Mouse (Mus musculus): ENCODE data around the gene Mfsd14a. TPM values are rescaled to one million over a fixed set of nuclear protein-coding genes. Genes with fewer than 3 reads are reported as not detected.

The Mfsd14a gene
- polyA plus RNA-seq (2021), result 84.1 TPM

- DNase-seq (ENCODE audit: low read depth, low spot score) (peak; percentile 81), ATAC-seq (peak; percentile 97)
- ChIA-PET POLR2A (interaction anchor here (1.9 kb wide), 1 partner anchor 49 kb away, joined by 6 read pairs; no protein-coding TSS in a partner anchor), CTCF (interaction anchor here (1.0 to 1.9 kb wide), 3 partner anchors 9 to 22 kb away, joined by 3 to 5 read pairs (median 3); no protein-coding TSS in a partner anchor)
- H3K27me3 ChIP-seq, result no peaks in the 10 kb centered on the region
- in situ Hi-C loops (cut with MboI; ENCODE audit: low pct_unique_long_range_greater_than_20kb), result no loop called here
- TF ChIP-seq CTCF (IDR thresholded peaks at IDR 0.05), result no peak
Observed at GRCm38 (mm10) chr3:116662463-116662863, at the start of gene Mfsd14a. Gene Mfsd14a, minus strand, starts transcription at chr3:116662677.

- CTCF ChIA-PET, result interaction anchor here (1.1 to 3.9 kb wide), 6 partner anchors 11 to 40 kb away, joined by 3 to 18 read pairs (median 4); no protein-coding TSS in a partner anchor
- POLR2A ChIA-PET, result interaction anchor here (1.1 to 2.6 kb wide), 7 partner anchors 8 to 117 kb away, joined by 3 to 11 read pairs (median 6); partner anchors contain the start of genes Mfsd14a and Sass6
- H3K27me3 ChIP-seq, result no peaks in the 10 kb centered on the region
- ATAC-seq (peak; percentile 93), DNase-seq (ENCODE audit: low read depth, low spot score) (peak; percentile 28)
- TF ChIP-seq CTCF (IDR thresholded peaks at IDR 0.05), result no peak
- in situ Hi-C loops (cut with MboI; ENCODE audit: low pct_unique_long_range_greater_than_20kb), result no loop called here
Observed at GRCm38 (mm10) chr3:116711624-116712435, 49.4 kb upstream of the Mfsd14a start.

DNA sequence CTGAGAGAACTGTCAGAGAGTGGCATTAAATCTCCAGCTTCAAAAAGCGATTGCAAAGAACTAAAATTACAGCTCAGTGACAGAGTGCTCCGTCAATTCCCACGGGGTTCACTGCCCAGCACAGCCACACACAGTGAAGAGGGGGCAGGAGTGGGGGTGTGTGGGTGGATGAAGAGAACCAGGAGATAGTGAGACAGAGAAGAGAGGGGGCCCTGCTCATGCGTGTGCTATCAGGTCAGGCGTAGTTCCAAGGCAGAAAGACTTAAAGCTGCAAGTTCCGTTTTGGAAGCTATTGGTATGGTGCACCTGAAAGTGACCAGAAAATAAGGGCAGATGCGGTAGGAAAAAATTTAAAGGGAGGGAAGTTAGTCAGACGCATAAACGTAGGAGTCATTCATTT is 48.5 kb upstream of the Mfsd14a start:
- DNase-seq (ENCODE audit: low read depth, low spot score) (no peak), ATAC-seq (no peak)
- TF ChIP-seq CTCF (IDR thresholded peaks at IDR 0.05), result no peak
- in situ Hi-C loops (cut with MboI; ENCODE audit: low pct_unique_long_range_greater_than_20kb), result no loop called here
- POLR2A ChIA-PET, result interaction anchor here (1.1 to 2.6 kb wide), 7 partner anchors 8 to 116 kb away, joined by 3 to 11 read pairs (median 6); partner anchors contain the start of genes Mfsd14a and Sass6
- CTCF ChIA-PET, result interaction anchor here (1.1 to 3.9 kb wide), 7 partner anchors 9 to 37 kb away, joined by 3 to 18 read pairs (median 7); no protein-coding TSS in a partner anchor
- H3K27me3 ChIP-seq, result no peaks in the 10 kb centered on the region

GRCm38 (mm10) chr3:116705637-116706204 is 43.2 kb upstream of the Mfsd14a start:
- in situ Hi-C loops (cut with MboI; ENCODE audit: low pct_unique_long_range_greater_than_20kb), result no loop called here
- POLR2A ChIA-PET, result no interaction called here

GRCm38 (mm10) chr3:116703835-116704234 is 41.4 kb upstream of the Mfsd14a start:
- H3K27me3 ChIP-seq, result no peaks in the 10 kb centered on the region
- in situ Hi-C loops (cut with MboI; ENCODE audit: low pct_unique_long_range_greater_than_20kb), result no loop called here
- ChIA-PET CTCF (interaction anchor here (0.9 kb wide), 1 partner anchor 12 kb away, joined by 3 read pairs; no protein-coding TSS in a partner anchor), POLR2A (interaction anchor here (2.6 kb wide), 1 partner anchor 9 kb away, joined by 11 read pairs; the partner anchor contains the start of gene Slc35a3)
- TF ChIP-seq CTCF (IDR thresholded peaks at IDR 0.05), result no peak
- no peak for ATAC-seq
- no peak for DNase-seq (ENCODE audit: low read depth, low spot score)

More at GRCm38 (mm10) chr3:116705637-116706204, 43.2 kb upstream of the Mfsd14a start:
- no peak for ATAC-seq
- no peak for DNase-seq (ENCODE audit: low read depth, low spot score)
- H3K27me3 ChIP-seq, result no peaks in the 10 kb centered on the region
- no peak for TF ChIP-seq CTCF (IDR thresholded peaks at IDR 0.05)
- CTCF ChIA-PET, result interaction anchor here (1.1 to 1.4 kb wide), 3 partner anchors 12 to 142 kb away, joined by 3 to 4 read pairs (median 3); partner anchors contain the start of gene Lrrc39

GRCm38 (mm10) chr3:116702647-116703272 is 40.3 kb upstream of the Mfsd14a start:
- ATAC-seq, result no peak
- no peak for TF ChIP-seq CTCF (IDR thresholded peaks at IDR 0.05)
- ChIA-PET CTCF (interaction anchor here (1.1 to 1.5 kb wide), 2 partner anchors 13 to 15 kb away, joined by 3 to 4 read pairs; no protein-coding TSS in a partner anchor), POLR2A (interaction anchor here (2.6 kb wide), 1 partner anchor 10 kb away, joined by 11 read pairs; the partner anchor contains the start of gene Slc35a3)
- DNase-seq (ENCODE audit: low read depth, low spot score), result no peak
- H3K27me3 ChIP-seq, result no peaks in the 10 kb centered on the region
- in situ Hi-C loops (cut with MboI; ENCODE audit: low pct_unique_long_range_greater_than_20kb), result no loop called here

GRCm38 (mm10) chr3:116701601-116702000 is 39.1 kb upstream of the Mfsd14a start:
- no peak for TF ChIP-seq CTCF (IDR thresholded peaks at IDR 0.05)
- no peaks in the 10 kb centered on the region for H3K27me3 ChIP-seq
- CTCF ChIA-PET, result interaction anchor here (1.1 to 1.5 kb wide), 3 partner anchors 10 to 14 kb away, joined by 3 to 4 read pairs (median 3); no protein-coding TSS in a partner anchor
- in situ Hi-C loops (cut with MboI; ENCODE audit: low pct_unique_long_range_greater_than_20kb), result no loop called here
- DNase-seq (ENCODE audit: low read depth, low spot score), result no peak
- ATAC-seq, result no peak
- POLR2A ChIA-PET, result no interaction called here

DNA sequence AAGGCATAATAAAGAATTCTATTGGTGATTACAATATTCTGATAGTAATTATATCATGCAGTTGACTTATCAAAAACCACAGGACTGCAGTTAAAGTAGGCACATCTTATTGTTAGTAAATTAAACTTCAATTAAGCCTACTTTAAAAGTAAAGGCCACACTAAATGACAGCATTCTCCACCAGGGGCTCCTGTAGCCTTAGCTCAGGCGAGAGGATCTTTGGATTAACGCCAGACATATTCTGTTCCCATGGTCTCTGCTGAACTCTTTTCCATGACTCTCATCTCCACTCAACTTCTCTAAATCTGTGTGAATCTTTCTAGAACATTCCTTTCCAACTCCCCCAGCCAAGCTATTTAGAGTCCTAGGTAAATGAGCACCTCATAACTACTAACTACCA is 36.3 kb upstream of the Mfsd14a start:
- ChIA-PET POLR2A (interaction anchor here (1.0 to 1.2 kb wide), 2 partner anchors 12 to 18 kb away, joined by 3 to 4 read pairs; no protein-coding TSS in a partner anchor), CTCF (interaction anchor here (0.9 to 2.7 kb wide), 6 partner anchors 8 to 52 kb away, joined by 3 to 9 read pairs (median 4); no protein-coding TSS in a partner anchor)
- no peaks in the 10 kb centered on the region for H3K27me3 ChIP-seq
- no peak for ATAC-seq
- no peak for DNase-seq (ENCODE audit: low read depth, low spot score)
- peak; percentile 24 for TF ChIP-seq CTCF (IDR thresholded peaks at IDR 0.05)
- in situ Hi-C loops (cut with MboI; ENCODE audit: low pct_unique_long_range_greater_than_20kb), result no loop called here

DNA sequence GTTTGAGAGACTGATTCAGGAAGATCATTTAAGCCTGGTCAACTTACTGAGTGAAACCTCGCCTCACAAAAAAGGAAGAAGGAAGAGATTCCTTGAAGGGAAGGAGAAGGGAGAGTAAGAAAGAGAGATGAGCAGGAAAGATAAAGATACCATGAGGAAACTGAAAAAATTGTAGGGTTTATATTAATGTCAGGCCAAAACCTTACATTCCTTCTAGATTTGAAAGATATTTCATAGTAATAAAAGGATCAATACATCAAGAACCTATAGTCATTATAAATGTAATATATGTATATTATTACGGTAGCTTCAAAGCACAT is 33.1 kb upstream of the Mfsd14a start:
- in situ Hi-C loops (cut with MboI; ENCODE audit: low pct_unique_long_range_greater_than_20kb), result no loop called here

More for the DNA sequence above, 33.1 kb upstream of the Mfsd14a start:
- ChIA-PET POLR2A (no interaction called here), CTCF (interaction anchor here (1.0 to 2.4 kb wide), 7 partner anchors 12 to 168 kb away, joined by 3 to 14 read pairs (median 4); no protein-coding TSS in a partner anchor)
- no peaks in the 10 kb centered on the region for H3K27me3 ChIP-seq
- ATAC-seq, result no peak
- no peak for DNase-seq (ENCODE audit: low read depth, low spot score)
- TF ChIP-seq CTCF (IDR thresholded peaks at IDR 0.05), result no peak
